Mouse (Mus musculus) c-Kit-positive CD71-negative TER-119-negative erythroid progenitor cells, embryonic 14.5 days (primary cell): ENCODE measurements around the gene Bahcc1.

ENCODE experiments used
- DNase-seq: peaks from one replicate; pipeline ENCODE4 v3.0.0-alpha.2; 2013; ENCODE audit warnings: low read depth

Bahcc1 gene

DNA sequence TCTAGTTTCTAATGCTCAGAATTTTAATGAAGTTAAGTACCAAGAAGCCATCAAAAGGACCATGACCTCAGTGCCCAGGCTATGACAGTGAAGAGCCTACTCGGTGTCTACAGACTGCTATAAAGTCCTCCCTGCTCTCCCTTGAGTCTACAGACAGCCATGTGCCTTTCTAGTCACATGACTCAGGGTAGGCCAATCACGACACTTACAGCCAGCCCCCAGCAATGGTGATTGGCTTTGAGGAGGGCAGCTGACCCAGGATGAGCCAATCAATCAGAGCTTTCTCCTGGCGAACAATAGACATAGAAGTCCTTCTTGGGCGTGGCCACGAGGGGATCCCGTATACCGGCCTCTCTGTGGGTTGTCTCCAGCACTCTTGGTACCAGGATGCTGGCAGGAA, 65.0 kb downstream of the Bahcc1 start:
- DNase-seq: no peak

DNA sequence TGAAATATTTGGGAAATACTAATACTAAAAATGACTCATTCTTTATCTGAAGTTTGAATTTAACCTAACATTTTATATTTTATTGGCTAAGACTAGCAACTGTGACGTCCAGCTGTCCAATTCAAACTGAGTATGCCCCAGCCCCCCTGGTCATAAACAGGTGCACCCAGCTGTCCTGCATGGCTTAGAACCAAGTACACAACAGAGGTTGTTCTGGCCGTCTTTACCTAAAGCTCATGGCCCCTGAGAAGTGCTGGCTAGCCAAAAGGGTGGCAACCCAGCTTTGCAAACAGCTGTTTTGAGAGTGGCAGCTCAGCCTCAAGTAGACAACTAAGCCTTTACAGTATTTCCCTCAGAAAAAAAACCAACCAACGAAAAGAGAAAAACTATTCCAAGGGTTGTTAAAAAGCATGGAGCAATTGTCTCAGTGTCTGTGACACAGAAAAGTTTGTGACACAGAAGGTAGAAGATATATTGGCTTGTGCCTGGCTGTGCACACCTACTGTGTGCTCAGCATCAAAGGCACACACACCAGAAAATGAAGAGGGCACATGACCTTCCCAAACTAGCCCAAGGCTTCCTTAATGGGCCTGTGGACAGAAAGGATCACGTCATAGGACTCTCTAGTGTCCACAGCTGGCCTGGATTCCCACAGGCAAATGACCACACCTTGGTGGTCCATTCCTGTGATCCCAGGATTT, 65.8 kb downstream of the Bahcc1 start:
- no peak for DNase-seq

DNA sequence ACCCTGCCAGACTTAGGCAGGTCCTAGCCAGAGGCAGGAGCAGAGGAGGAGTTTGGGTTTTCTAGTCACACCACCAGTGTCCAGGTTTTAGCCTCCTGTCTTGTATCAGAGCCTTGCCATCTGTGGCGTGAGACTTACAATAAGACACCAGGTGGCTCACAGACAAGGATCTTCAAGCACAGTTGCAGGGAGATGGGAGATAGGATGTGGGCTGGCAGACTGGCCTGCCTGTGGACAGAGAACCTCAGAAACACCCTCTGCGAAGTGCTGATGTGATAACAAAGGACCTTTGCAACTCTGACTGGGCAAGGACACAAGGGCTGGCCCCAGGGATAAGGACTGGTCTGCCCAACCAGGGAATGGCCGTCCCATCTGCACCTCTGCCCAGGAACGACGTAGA, 66.7 kb downstream of the Bahcc1 start:
- DNase-seq: no peak

DNA sequence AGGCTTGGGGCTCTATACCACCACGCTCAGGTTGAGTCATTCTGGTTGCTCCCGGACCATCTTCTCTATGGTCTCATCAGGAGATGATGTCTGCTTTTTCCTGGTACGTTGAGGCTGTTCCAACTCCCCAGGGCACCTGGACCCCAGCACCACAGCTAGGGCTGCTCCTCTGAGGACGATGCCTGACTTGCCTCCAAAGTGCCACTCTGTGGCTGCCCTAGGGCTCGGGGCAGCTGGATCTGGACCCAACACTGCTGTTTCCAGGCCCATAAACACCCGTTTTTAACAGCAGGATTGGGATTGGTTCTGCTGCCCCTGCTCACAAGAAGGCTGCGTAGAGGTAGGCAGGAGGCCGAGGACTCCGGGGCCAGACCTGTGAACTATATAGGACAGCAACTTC, 70.4 kb downstream of the Bahcc1 start:
- DNase-seq: no peak

DNA sequence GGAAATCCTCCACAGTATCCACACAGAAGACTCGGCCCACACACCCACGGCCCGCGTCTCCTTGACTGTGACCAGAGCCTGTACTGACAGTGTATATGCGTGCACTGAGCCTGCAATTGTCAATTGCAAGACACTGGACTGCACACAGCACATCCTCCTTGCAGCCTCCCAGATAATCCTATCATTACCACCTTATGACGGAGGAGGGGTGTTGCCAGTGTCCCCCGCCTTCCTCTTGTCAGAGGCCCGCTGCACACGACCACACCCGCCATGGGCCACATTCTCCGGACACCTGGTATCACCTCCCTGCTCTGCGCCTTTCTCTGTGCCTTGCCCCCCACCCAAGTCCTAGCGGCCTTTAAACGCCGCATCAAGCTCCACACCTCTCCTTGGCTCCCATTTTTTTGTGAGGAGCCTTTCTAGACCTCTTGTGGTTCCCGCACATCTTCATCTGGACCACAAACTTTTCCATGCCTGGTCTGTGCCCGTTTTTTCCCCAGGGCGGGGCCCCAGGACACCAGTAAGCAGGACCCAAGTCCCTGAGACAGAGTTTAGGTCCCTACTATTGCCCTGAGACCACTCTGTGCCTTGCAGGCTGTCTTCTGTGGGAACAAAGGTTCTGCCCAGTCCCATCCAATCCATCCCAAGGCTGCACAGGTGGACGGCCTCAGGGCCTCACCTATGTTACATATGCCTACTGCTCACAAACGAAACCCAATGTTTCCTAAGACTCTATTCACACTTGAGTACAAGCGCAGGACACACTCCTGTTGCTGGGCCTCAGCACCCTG, 71.0 kb downstream of the Bahcc1 start:
- DNase-seq: no peak

DNA sequence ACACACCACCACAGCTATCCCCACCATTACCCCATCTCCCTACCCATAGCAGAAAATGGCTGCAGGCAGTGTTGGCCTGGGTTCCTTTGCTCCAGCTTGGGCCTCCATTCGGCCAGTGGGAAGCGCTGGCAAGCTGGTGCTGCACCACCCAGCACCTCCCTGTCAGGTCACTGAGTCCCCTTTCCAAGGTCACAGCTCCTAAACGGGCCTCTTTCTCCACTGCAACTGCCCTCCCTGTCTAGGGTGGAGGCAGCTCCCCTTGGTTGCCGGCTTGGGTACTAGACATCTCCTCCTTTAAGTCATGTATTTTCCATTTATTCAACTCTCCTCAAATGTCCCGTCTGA, 71.6 kb downstream of the Bahcc1 start:
- DNase-seq: no peak

DNA sequence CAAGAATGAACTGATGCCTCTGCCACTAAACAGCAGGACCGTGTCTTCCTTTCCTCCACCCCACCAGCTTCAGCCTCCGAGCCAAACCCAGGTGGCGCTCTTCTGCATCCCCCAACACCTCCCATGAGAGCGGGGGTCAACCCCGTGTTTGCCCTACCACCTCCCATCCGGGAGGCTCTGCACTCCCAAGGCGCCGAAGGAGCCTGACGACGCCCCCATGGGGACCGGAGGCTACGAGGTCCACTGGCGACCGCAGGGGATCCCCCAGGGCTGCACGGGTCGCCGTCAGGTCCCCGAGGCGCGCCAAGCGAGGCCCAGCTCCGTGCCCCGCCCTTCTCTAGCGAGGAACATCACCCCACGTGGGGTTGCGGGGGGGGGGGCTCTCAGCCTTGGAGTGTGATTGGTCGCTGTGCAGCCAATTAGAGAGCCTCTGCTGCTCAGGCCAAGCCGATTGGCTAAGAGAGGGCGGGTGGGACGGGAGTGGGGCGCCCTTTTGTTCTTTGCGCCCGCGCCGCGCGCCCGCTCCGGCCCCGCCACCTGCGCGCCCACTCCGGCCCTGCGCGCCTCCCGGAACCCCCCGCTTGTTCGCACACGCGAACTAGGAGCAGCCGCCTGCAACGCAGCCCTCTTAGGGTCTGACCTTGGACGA, 72.3 kb downstream of the Bahcc1 start:
- peak; percentile 94 for DNase-seq

DNA sequence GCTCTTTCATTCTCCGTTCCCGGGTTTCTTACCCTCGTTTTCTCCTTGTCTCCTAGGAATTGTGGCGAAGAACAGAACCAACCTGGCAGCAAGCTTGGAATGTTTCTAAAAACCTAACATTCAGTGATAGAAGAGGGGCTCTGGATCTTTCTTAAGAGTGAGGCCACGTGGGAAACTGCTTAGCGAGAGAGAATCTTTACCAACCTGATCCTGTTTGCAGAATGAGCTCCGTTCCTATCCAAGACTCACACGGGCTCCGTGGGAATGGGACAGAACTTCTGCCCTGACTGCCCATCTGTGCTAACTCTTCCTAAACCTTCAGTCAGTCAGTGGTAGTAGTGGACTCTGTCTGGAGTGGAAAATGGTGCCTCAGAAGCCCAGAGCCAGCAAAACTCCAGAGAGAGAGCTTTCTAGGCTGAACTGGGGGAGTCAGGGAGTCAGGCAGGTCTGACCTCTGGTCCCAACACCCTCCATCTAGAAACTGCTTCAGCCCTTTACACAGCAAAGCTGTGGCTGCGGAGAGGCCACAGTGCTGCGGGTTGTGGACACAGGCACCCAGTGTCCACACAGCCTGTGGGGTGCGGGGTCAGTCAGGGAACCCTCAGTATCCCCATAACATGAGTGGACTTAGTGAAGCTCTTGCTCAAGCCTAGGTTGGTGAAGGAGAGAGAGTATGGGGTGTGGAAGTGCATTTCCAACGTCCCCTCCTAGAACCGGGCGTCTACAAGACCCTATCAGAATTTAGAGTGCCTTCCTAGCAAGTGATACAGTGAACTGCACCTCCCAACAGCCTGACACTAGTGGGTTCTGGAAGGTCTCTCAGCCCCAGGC, 73.0 kb downstream of the Bahcc1 start:
- DNase-seq: no peak

DNA sequence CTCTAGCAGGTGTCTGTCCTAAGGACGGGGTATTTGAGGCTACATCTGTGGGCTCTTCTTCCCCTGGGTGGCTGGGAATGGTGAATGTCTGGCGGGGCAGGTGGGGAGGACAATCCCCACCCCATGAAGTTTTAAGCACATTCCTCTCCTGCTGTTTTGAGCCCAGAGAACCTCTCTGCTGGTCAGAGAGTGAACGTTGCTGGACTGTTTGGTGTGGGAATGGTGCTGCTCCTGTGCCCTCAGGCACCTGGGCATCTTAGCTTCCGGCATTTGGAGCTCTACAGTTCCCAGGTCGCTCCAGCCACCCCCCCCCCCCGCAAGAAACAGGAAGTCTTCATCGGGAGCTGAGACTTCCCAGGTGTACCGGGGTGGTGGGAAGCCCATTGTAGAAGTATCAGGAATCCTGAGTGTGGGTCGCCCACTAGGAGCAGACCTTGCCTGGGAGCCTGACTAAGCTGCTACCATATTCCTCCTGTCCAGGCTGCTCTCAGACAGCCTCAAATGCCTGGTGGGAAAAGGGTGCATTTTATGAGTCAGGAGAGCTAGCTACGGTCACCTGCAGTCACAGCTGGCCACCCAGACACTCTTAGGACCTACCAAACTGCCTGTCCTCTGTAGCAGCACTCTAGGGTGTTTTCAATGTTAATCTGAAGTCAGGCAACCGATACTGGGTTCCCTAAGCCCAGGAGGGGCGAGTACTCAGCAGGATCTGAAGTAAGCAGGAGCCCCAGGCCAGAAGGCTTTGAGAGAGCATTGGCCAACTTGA, 73.8 kb downstream of the Bahcc1 start:
- no peak for DNase-seq

DNA sequence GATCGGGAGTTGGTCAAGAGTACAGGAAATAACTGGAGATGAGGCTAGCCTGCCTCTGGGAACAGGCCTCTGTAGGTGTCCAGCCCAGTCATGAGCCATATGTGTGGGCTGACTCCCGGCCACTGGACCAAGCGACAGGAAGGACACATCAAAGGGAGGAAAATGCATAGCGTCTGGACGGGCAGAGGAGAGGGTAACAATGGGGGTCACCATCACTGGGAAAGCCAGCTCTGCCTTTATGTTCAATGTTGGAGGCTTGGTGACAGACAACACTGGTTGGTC, 74.3 kb downstream of the Bahcc1 start:
- DNase-seq: no peak

DNA sequence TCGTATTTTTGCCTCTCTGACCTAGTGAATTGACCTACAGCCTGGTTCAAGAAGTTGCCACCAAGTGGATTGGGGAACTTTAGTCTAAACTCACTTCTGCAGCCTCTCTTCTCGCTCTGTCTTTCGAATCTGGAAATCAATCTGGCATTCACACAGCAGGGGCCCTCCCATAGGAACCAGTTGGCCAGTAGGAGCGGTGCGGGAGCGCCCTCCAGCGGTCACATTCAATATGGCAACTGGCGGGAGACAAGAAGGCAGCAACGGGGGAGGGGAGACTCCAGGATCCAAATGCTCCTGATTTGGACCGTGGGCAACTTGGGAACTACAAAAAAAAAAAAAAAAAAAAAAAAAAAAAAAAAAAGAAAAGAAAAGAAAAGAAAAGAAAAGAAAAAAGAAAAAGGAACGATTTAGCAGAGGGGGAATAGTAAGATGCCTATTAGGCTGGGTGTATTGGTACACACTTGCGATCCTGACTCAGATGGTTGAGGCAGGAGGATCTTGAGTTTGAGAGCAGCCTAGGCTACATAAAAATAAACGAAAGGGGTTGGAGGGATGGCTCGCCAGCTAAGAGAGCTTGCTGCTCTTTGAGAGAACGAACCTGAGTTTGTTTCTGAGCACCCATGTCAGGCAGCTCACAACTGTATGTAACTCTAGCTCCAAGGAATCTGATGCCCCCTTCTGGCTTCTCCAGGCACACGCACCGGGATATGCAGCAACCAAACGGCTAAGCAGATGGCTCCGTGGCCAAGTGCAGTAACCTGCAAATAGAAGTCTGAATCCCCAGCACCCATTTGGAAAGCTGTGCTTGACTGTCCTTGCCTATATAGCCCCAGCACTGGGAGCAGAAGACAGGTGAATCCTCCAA, 75.1 kb downstream of the Bahcc1 start:
- peak; percentile 83 for DNase-seq

DNA sequence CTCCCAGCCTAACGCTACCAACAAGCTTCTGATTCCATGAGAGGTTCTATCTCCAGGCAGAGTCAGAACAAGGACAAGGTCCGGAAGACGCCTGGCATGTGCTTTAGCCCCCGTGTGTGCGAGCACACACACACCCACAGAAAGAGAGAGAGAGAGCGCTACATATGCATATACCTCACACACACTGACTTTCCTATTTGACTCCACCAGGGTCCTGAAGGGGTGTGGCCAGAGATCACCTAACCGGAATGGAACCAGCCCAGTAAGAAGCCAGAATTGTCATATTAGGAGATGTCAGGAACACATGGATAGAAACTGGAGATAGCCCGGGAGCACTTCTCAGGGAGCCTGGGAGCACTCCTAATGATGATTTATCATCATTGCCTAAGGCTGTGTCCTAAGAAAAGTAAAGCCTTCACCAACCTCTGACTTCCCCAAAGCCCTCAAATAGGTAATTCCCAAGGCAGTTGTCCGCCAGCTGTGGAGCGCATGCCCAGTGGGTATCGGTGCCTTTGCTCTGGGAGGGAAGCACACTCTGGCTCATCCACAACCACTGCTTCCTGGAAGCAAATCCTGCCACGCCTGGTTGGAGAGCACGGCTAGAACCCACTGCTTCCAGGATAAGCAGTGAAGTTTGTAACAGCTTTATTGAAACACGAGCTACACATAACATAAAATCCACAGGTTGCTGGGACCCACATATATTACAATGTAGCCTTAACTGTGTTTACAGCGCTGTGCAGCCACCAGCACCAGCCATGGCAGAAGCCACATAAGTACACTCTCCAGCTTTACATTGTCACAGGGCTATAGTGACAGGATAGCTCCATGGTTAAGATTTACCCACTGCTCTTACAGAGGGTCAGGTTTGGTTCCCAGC, 75.9 kb downstream of the Bahcc1 start:
- no peak for DNase-seq

DNA sequence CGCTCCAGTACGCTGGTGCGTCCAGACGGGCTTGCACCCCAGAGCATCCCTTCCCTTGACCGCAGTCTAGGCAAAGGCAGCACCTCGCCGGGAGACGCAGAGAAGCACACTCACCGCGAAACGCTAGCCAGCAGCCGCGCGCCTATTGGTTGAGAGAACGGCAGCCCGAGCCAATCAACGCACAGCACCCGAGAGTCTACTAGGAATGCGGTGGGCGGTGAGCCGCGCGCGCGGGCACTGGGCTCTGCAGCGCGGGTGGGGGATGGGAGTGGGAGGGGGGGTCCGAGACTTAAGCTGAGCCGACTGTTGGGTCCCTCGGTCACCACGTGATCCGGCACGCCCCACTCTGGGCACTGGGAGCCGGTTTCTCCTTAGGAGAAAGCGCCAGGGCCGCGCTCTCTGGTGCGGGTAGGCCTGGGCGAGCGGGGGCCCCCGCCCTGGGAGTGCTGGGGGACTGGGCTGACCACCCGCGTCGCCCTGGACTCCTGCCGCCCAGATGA, 78.1 kb downstream of the Bahcc1 start:
- peak; percentile 75 for DNase-seq

DNA sequence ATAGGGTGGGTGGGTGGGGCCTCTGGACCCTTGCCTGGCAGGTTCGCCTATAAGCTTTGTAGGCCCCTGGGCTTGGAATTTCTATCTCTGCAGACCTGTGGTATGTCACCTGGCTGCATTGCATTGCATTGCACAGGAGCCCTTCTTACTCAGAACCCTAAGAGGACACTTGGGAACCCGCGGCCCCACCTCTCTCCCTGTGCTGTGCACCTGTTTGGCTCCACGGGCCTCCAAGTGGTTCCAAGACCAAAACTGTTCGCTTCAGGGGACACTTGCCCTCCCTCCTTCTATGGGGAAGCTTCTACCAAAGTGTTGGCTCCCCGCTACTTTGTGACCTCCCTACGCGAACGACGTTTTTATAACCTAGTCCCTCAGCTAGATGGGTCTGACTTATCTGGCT, 78.8 kb downstream of the Bahcc1 start:
- DNase-seq: no peak

DNA sequence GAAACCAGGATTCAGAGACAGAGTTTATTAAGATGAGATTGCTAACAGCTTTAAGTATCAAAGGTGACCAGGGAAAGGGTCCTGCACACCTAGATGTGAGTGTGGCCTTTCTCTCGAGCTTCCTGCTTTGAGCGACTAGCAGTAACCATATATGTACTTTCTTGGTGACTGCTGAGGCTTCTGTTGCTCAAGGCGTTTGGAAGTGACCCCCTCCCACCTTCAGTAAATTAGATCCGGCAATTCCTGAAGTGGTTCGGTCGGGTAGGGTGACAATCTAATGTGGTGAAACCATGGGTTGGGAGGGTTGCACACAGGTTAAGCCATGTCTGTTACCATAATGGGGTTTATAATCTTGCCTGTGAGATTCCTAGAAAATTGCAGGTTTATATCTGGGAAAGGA, 79.3 kb downstream of the Bahcc1 start:
- no peak for DNase-seq

DNA sequence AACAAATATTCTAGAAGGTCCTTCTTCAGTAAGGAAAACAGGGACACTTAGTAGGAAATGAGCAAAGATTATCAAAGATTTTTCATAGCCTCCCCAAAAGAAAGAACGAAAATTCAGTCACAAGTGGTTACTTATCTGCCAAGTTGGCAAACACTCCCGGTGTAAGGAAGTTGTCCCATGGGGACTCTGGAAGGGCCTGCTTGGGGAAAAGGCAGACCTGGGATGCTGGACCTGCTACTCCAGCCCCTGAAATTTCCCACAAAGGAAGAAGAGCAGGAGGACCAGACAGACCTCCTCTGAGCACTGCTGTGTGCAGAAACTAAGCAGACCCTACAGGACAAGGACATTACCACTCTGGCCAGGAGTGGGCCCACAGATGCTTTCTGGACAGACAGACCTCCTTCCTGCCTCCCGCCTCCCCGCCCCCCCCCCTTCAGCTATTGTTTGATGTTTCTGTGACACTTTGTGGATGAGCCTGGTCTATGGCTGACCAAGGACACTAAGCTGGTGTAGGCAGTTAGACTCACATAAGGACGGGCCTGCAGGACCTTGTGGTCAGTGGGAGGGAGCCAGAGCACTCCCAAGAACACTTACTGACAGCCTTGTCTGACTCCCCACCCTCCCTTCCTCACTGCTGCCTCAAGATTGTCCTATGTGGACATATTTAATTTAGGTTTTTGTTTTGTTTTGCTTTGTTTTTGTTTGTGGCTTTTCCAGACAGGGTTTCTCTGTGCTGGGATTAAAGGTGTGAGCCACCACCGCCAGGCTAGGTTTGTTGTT, 81.3 kb downstream of the Bahcc1 start:
- no peak for DNase-seq

DNA sequence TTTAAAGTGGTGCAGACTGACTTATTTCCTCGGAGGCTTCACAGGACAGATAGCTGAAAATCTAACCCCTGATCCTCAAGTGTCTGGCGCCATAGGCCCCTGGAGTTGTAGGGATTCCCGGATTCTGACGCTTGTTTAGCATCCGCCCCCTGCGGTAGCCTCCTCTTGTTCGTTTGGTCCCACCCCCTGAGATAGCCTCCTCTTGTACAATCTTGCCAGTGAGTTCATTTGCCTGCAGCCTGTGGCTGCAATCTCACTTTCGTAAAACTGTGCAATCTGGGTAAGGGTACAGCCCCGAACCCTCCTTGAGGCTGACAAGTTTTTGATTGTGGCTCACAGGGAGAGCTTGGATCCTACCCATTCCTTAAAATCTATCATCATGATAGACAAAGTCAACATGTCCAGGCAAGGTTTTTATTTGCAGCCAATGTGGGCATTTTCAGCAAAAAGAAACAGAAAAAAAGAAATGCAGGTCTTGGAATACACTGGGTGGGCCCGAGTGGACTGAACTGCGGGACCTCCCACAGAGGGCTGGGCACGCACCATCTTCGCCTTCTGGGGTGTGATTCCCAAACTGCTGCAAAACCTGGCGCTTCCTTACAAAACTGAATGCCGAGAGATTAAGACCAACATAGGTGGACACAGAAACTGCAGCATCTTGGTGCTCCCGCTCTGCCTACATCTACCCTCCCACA, 82.1 kb downstream of the Bahcc1 start:
- DNase-seq: no peak

DNA sequence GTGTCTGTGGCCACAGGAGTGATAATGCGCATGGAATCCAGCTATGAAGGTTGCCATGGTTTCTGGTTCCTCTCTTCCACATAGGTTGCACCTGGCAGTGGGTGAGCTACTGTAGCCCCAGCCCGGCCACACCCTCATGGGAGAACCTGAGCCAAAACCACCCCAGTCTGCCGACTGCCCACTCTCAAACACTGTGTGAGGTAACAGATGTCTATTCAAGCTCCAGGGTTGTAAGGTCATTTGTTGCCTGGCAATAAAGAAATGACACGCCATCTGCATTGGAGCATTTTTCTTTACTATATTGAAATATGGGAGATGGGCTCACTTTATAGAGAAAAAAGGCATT, 82.6 kb downstream of the Bahcc1 start:
- no peak for DNase-seq
